Mouse (Mus musculus): ENCODE measurements around the gene Crebl2. TPM values are rescaled to one million over a fixed set of nuclear protein-coding genes. Genes with fewer than 3 reads are reported as not detected.
A peak's percentile ranks its signal among the peaks of the same experiment; 100 is the strongest.

Gene Crebl2
- polyA plus RNA-seq, 1 experiment from 2014 or later, result 3.0 TPM

GRCm38 (mm10) chr6:134801483-134801882, 28.5 kb upstream of the Crebl2 start:
- ATAC-seq (ENCODE audit: low FRiP score), result no peak

GRCm38 (mm10) chr6:134802641-134803043, 27.3 kb upstream of the Crebl2 start:
- Histone ChIP-seq H3K4me1 (no peaks in the 10 kb centered on the region), H3K36me3 (no peaks in the 10 kb centered on the region), H3K27me3 (no peaks in the 10 kb centered on the region), H3K4me2 (replicated peaks) (no peak overlapping the region), H3K9me3 (replicated peaks) (no peaks in the 10 kb centered on the region), H3K27ac (no peak overlapping the region), H3K4me3 (no peak overlapping the region), H3K9ac (no peak overlapping the region)
- no peak for ATAC-seq (ENCODE audit: low FRiP score)
- 78% methylated on average over 9 of the region's 9 CpGs for WGBS

More at GRCm38 (mm10) chr6:134801483-134801882, 28.5 kb upstream of the Crebl2 start:
- Histone ChIP-seq H3K4me3 (no peak overlapping the region), H3K36me3 (no peaks in the 10 kb centered on the region), H3K9ac (no peak overlapping the region), H3K9me3 (replicated peaks) (no peaks in the 10 kb centered on the region), H3K4me2 (replicated peaks) (no peak overlapping the region), H3K27ac (no peak overlapping the region), H3K27me3 (no peaks in the 10 kb centered on the region), H3K4me1 (no peaks in the 10 kb centered on the region)
- WGBS, result 81% methylated on average over 1 of the region's 1 CpGs

- Histone ChIP-seq H3K27me3 (no peaks in the 10 kb centered on the region), H3K9ac (no peak overlapping the region), H3K4me3 (no peak overlapping the region), H3K9me3 (replicated peaks) (no peaks in the 10 kb centered on the region), H3K27ac (no peak overlapping the region), H3K4me1 (no peaks in the 10 kb centered on the region), H3K4me2 (replicated peaks) (no peak overlapping the region), H3K36me3 (no peaks in the 10 kb centered on the region)
- WGBS, result 77% methylated on average over 5 of the region's 5 CpGs
- ATAC-seq (ENCODE audit: low FRiP score), result no peak
These were observed 25.1 kb upstream of the Crebl2 start for GRCm38 (mm10) chr6:134804736-134805277.

- no peak overlapping the region for H3K9ac ChIP-seq
- ATAC-seq (ENCODE audit: low FRiP score), result no peak
- no peak overlapping the region for H3K4me3 ChIP-seq
- H3K27ac ChIP-seq, result no peak overlapping the region
- no peaks in the 10 kb centered on the region for H3K27me3 ChIP-seq
- no peaks in the 10 kb centered on the region for H3K9me3 ChIP-seq (replicated peaks)
- H3K36me3 ChIP-seq, result no peaks in the 10 kb centered on the region
- H3K4me2 ChIP-seq (replicated peaks), result no peak overlapping the region
- 90% methylated on average over 6 of the region's 6 CpGs for WGBS
- H3K4me1 ChIP-seq, result no peaks in the 10 kb centered on the region
These were observed 23.8 kb upstream of the Crebl2 start for GRCm38 (mm10) chr6:134806130-134806529.

GRCm38 (mm10) chr6:134807091-134807490, 22.9 kb upstream of the Crebl2 start:
- Histone ChIP-seq H3K27ac (no peak overlapping the region), H3K9ac (no peak overlapping the region), H3K4me2 (replicated peaks) (no peak overlapping the region), H3K4me1 (no peaks in the 10 kb centered on the region), H3K4me3 (no peak overlapping the region), H3K9me3 (replicated peaks) (no peaks in the 10 kb centered on the region), H3K36me3 (no peaks in the 10 kb centered on the region), H3K27me3 (no peaks in the 10 kb centered on the region)
- no peak for ATAC-seq (ENCODE audit: low FRiP score)
- WGBS, result 100% methylated on average over 1 of the region's 2 CpGs

GRCm38 (mm10) chr6:134807794-134808193, 22.2 kb upstream of the Crebl2 start:
- no peaks in the 10 kb centered on the region for H3K36me3 ChIP-seq
- no peaks in the 10 kb centered on the region for H3K27me3 ChIP-seq
- H3K4me1 ChIP-seq, result no peaks in the 10 kb centered on the region
- H3K9me3 ChIP-seq (replicated peaks), result no peaks in the 10 kb centered on the region
- H3K4me2 ChIP-seq (replicated peaks), result no peak overlapping the region
- no peak overlapping the region for H3K4me3 ChIP-seq
- no peak for ATAC-seq (ENCODE audit: low FRiP score)
- no peak overlapping the region for H3K9ac ChIP-seq
- 91% methylated on average over 11 of the region's 11 CpGs for WGBS
- H3K27ac ChIP-seq, result no peak overlapping the region

- no peaks in the 10 kb centered on the region for H3K36me3 ChIP-seq
- no peak for ATAC-seq (ENCODE audit: low FRiP score)
- H3K4me1 ChIP-seq, result no peaks in the 10 kb centered on the region
- no peak overlapping the region for H3K4me3 ChIP-seq
- no peak overlapping the region for H3K9ac ChIP-seq
- 77% methylated on average over 1 of the region's 1 CpGs for WGBS
- no peaks in the 10 kb centered on the region for H3K27me3 ChIP-seq
- H3K27ac ChIP-seq, result no peak overlapping the region
- H3K9me3 ChIP-seq (replicated peaks), result no peaks in the 10 kb centered on the region
- no peak overlapping the region for H3K4me2 ChIP-seq (replicated peaks)
These were observed 16.9 kb upstream of the Crebl2 start for GRCm38 (mm10) chr6:134813066-134813465.

GRCm38 (mm10) chr6:134817051-134817928, 12.7 kb upstream of the Crebl2 start:
- H3K9me3 ChIP-seq (replicated peaks), result no peaks in the 10 kb centered on the region
- no peak for ATAC-seq (ENCODE audit: low FRiP score)
- WGBS, result 65% methylated on average over 12 of the region's 12 CpGs
- H3K4me1 ChIP-seq, result no peaks in the 10 kb centered on the region
- no peak overlapping the region for H3K4me3 ChIP-seq
- H3K27ac ChIP-seq, result no peak overlapping the region
- no peaks in the 10 kb centered on the region for H3K27me3 ChIP-seq
- H3K4me2 ChIP-seq (replicated peaks), result no peak overlapping the region
- 0 out of 2 replicates have a peak overlapping the region, but pooled peaks have one; percentile 4 for H3K9ac ChIP-seq
- no peaks in the 10 kb centered on the region for H3K36me3 ChIP-seq

GRCm38 (mm10) chr6:134819741-134820140, 10.2 kb upstream of the Crebl2 start:
- Histone ChIP-seq H3K4me3 (no peak overlapping the region), H3K9ac (no peak overlapping the region), H3K27me3 (no peaks in the 10 kb centered on the region), H3K4me2 (replicated peaks) (no peak overlapping the region), H3K36me3 (no peaks in the 10 kb centered on the region), H3K9me3 (replicated peaks) (no peaks in the 10 kb centered on the region), H3K27ac (no peak overlapping the region), H3K4me1 (no peaks in the 10 kb centered on the region)
- no peak for ATAC-seq (ENCODE audit: low FRiP score)
- WGBS, result 56% methylated on average over 5 of the region's 5 CpGs

GRCm38 (mm10) chr6:134820411-134820810, 9.5 kb upstream of the Crebl2 start:
- Histone ChIP-seq H3K9ac (no peak overlapping the region), H3K36me3 (no peaks in the 10 kb centered on the region), H3K27me3 (no peaks in the 10 kb centered on the region), H3K4me3 (no peak overlapping the region), H3K4me1 (no peaks in the 10 kb centered on the region), H3K9me3 (replicated peaks) (no peaks in the 10 kb centered on the region), H3K27ac (no peak overlapping the region), H3K4me2 (replicated peaks) (no peak overlapping the region)
- no peak for ATAC-seq (ENCODE audit: low FRiP score)
- WGBS, result 52% methylated on average over 6 of the region's 6 CpGs

- Histone ChIP-seq H3K9me3 (replicated peaks) (no peaks in the 10 kb centered on the region), H3K4me2 (replicated peaks) (no peak overlapping the region), H3K27ac (no peak overlapping the region), H3K4me3 (no peak overlapping the region), H3K9ac (no peak overlapping the region), H3K36me3 (no peaks in the 10 kb centered on the region), H3K4me1 (no peaks in the 10 kb centered on the region), H3K27me3 (no peaks in the 10 kb centered on the region)
- WGBS, result 69% methylated on average over 10 of the region's 10 CpGs
- ATAC-seq (ENCODE audit: low FRiP score), result no peak
These were observed 7.1 kb upstream of the Crebl2 start for GRCm38 (mm10) chr6:134822844-134823243.

GRCm38 (mm10) chr6:134830776-134831175, 822 bp downstream of the Crebl2 start:
- H3K4me2 ChIP-seq (replicated peaks), result peak overlapping the region; percentile 86
- peak overlapping the region; percentile 76 for H3K9ac ChIP-seq
- peaks cover 10% of the 10 kb centered on the region for H3K4me1 ChIP-seq
- peak overlapping the region; percentile 92 for H3K27ac ChIP-seq
- 6% methylated on average over 10 of the region's 10 CpGs for WGBS
- H3K4me3 ChIP-seq, result peak overlapping the region; percentile 79
- no peaks in the 10 kb centered on the region for H3K36me3 ChIP-seq
- no peaks in the 10 kb centered on the region for H3K9me3 ChIP-seq (replicated peaks)
- ATAC-seq (ENCODE audit: low FRiP score), result no peak
- H3K27me3 ChIP-seq, result no peaks in the 10 kb centered on the region

All from hindbrain, embryonic 12.5 days (tissue).